Mouse (Mus musculus): ENCODE results near the gene Arfrp1. TPM values are rescaled to one million over a fixed set of nuclear protein-coding genes. Genes with fewer than 3 reads are reported as not detected.
A peak's percentile ranks its signal among the peaks of the same experiment; 100 is the strongest.

The Arfrp1 gene
- polyA plus RNA-seq (2012; rRNA removed): 29.3 and 29.6 TPM in 2 replicates

DNA sequence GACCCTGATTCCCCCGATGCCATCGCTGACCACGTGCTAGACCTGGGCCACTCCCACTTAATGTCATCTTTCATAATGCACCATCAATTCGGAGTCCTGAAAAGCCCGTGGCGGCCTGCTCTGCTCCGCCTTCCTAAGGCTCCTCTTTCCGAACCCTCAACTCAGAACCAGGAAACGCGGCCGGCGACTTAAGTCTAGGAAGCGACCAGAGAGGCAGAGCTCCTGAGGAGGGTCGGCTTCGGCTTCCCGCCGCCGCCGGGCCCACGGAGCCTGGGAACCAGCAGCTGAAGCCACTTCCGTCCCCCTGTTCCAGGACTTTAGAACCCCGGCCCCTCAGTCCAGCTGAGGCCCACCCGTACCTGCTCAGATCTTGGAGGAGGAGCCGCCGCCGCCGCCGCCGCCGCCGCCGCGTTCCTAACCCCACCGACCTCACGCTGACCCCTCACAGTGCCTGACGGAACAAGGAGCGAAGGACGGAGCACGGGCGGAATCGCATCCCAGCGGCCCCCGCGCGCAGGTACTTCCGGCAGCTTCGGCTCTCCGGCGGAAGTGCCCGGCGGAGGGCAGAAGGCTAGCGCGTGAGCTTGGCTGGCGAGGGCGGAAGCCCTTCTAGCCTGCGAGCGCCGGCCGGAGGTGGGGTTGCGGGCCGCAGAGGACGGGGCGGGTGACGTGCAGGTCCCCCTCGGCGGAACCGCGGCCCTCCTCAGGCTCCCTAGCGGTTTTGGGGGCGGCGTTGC lies at the start of gene Arfrp1, which contains the start of gene Zgpat:
Arfrp1 (minus strand) TSS at position 545 of the 737 bp plus-strand sequence.
Zgpat (plus strand) TSS at position 69 of the 737 bp plus-strand sequence.
- whole genome bisulfite sequencing: under 1% methylated on average over 71 of the region's 71 CpGs
- DNase-seq (ENCODE audit: low read depth, low spot score): peak; percentile 70

DNA sequence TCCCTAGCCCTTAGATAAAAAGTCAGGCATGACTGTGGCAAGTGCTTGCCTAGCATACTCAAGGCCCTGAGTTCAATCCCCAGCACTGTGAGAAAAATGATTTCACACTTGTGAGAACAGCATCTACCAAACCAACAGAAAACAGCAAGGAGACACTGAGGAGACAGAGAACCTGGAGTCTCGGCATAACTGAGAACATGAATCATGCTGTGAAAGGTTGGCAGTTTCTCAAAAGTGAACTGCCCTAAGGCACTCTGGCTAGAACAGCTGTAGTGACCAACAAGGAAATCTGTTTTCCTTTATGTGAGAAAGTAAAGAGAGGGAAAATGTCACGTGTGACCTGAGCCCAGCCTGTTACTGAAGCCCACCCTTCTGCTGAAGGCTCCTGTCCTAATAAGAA lies 47.9 kb upstream of the Arfrp1 start:
- 26% methylated on average over 2 of the region's 2 CpGs for WGBS

GRCm38 (mm10) chr2:181410760-181411473 lies 45.7 kb upstream of the Arfrp1 start:
- DNase-seq (ENCODE audit: low read depth, low spot score): peak; percentile 27
- WGBS: 34% methylated on average over 4 of the region's 4 CpGs

More for the DNA sequence above, 47.9 kb upstream of the Arfrp1 start:
- DNase-seq (ENCODE audit: low read depth, low spot score): no peak

- 62% methylated on average over 7 of the region's 7 CpGs for WGBS
- DNase-seq (ENCODE audit: low read depth, low spot score): no peak
Measured at GRCm38 (mm10) chr2:181409643-181410042, 44.4 kb upstream of the Arfrp1 start.

- 89% methylated on average over 3 of the region's 3 CpGs for WGBS
- no peak for DNase-seq (ENCODE audit: low read depth, low spot score)
Measured at GRCm38 (mm10) chr2:181403722-181404121, 38.5 kb upstream of the Arfrp1 start.

DNA sequence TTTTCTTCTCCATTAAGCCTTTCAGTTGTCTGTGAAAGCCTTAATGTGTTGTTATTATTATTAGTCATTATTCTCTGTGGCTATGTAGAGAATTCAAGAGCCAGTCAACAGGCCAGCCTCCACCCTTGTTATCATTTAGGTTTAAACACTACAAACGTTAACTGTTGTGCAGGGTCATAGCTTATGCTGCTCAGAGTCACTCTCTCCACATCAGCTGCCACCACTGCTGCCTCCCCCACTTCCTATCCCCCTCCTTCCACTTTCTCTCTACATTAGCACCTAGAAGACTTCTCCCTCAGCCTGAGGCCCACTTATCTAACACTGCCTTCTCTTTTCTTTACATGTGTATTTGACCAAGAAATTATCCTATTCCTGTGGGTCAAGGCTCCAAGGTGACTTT lies 36.3 kb upstream of the Arfrp1 start:
- 24% methylated on average over 1 of the region's 1 CpGs for WGBS
- no peak for DNase-seq (ENCODE audit: low read depth, low spot score)

DNA sequence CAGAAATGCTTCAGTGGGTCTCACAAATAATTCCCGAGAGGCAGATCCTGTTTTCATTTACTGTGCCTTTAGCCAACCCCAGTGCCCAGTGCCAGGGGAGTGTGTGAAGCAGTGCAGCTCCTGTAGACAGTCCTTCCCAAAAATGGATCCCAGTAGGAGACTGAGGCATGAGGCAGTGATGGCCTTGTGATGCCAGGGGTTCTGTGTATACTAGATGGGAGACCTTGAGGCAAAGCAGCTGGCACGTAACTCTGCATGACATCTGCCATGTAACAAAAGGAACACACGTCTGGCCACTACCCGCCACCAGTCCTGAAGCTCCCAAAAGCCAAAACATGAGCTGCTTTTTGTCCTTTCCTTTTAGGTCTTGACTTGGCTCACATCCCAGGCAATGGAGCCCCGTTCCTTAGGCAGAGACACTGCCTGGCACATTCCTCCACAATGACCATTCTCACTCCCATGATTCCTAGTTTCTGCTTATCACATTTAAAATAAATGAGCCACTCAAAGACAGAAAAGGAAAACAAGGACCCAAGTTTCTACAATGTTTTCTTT lies 32.1 kb upstream of the Arfrp1 start:
- WGBS: 67% methylated on average over 5 of the region's 5 CpGs
- DNase-seq (ENCODE audit: low read depth, low spot score): no peak

GRCm38 (mm10) chr2:181394086-181394485 lies 28.9 kb upstream of the Arfrp1 start:
- 92% methylated on average over 3 of the region's 3 CpGs for WGBS
- no peak for DNase-seq (ENCODE audit: low read depth, low spot score)

GRCm38 (mm10) chr2:181392600-181393213 lies 27.5 kb upstream of the Arfrp1 start:
- WGBS: 26% methylated on average over 4 of the region's 4 CpGs
- peak; percentile 64 for DNase-seq (ENCODE audit: low read depth, low spot score)

DNA sequence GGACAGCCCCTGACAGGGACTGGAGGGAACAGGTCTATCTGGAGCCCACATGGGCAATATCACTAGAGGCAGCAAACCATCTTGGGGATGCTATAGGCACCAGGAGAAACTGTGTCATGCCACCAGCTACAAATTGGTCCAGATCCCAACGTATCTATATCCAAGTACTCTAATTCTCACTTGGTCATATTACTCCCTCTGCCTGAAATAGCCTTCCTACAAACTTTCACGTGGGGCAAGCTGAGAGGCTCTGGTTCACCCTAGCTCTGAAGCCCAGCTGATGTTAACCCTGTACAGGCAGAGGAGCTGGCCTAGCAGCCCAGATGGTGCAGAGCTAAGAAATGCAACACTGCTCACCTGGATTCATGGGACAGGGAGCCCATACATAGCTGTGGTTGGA lies 26.3 kb upstream of the Arfrp1 start:
- no peak for DNase-seq (ENCODE audit: low read depth, low spot score)
- WGBS: 52% methylated on average over 2 of the region's 2 CpGs

GRCm38 (mm10) chr2:181391022-181391421 lies 25.8 kb upstream of the Arfrp1 start:
- no peak for DNase-seq (ENCODE audit: low read depth, low spot score)
- WGBS: 87% methylated on average over 15 of the region's 15 CpGs

DNA sequence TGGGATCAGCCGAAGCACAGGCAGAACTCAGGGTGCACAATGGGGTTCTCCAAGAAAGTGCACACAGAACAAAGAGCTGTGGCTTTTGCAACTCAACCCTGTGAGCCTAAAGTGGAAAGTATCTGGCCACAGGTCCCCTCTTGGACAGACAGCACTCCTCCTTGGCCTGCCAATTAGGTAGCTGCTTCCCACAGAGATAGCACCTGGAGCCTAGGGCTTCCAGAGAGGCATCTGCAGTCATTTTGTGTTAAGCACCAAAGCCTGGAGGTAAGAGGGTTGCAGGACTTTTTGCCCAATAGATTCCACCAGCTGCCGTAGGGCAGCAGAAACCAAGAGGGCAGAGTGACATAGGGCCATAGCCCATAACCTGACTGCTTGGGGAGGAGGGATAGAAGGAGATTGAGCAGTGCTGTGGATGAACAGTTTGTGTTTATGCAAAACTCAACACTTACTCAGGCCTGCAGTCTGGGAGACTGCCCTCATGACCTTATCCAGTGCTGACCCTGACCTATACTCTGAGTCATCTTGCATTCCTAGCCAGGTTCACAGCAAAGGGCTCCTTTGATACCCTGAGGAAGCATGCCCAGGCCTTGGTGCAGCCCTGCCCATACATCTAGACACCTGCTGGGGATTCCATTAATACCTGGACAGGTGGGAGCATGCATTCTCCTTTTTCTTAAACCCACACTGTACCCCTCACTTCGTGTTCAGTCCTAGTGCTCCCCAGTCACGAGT lies 25.1 kb upstream of the Arfrp1 start:
- DNase-seq (ENCODE audit: low read depth, low spot score): no peak
- WGBS: 63% methylated on average over 4 of the region's 4 CpGs

DNA sequence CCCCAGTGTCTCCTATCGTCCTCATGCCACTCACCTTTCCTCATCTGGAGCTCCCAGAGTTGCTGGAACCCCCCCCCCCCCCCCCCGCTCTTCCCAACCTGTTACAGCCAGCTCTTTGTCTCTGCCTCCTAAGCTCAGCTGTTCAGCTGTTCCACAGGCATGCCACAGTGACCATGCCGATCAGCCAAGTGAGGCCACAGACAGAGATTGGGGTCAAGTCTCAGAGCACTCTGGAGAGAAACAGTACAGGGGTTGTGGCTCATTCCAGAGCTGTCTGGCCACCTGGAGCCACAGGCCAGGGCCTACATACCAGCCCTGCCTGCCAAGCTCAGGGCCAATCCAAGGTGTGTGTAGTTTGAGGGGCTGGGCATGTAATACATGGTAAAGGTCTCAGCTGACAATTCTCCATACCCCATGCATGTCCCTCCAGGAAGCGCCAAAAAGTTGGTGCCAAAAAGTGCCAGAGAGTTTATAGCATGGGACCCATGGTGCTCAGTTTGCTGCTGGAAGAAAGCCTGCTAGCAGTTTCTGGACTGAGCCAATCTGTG lies 21.5 kb upstream of the Arfrp1 start:
- 77% methylated on average over 4 of the region's 4 CpGs for WGBS
- DNase-seq (ENCODE audit: low read depth, low spot score): no peak

- 69% methylated on average over 3 of the region's 3 CpGs for WGBS
Measured at GRCm38 (mm10) chr2:181385885-181386284, 20.7 kb upstream of the Arfrp1 start.

GRCm38 (mm10) chr2:181384919-181385391 lies 19.8 kb upstream of the Arfrp1 start:
- DNase-seq (ENCODE audit: low read depth, low spot score): no peak
- 81% methylated on average over 4 of the region's 4 CpGs for WGBS

More at GRCm38 (mm10) chr2:181385885-181386284, 20.7 kb upstream of the Arfrp1 start:
- no peak for DNase-seq (ENCODE audit: low read depth, low spot score)

- DNase-seq (ENCODE audit: low read depth, low spot score): no peak
- 81% methylated on average over 7 of the region's 7 CpGs for WGBS
Measured at GRCm38 (mm10) chr2:181384463-181384862, 19.3 kb upstream of the Arfrp1 start.

- no peak for DNase-seq (ENCODE audit: low read depth, low spot score)
- WGBS: 89% methylated on average over 6 of the region's 6 CpGs
Measured at GRCm38 (mm10) chr2:181381631-181382306, 16.6 kb upstream of the Arfrp1 start.

GRCm38 (mm10) chr2:181381107-181381506 lies 15.9 kb upstream of the Arfrp1 start:
- no peak for DNase-seq (ENCODE audit: low read depth, low spot score)

GRCm38 (mm10) chr2:181380251-181380650 lies 15.0 kb upstream of the Arfrp1 start:
- DNase-seq (ENCODE audit: low read depth, low spot score): no peak
- WGBS: 80% methylated on average over 5 of the region's 5 CpGs

More at GRCm38 (mm10) chr2:181381107-181381506, 15.9 kb upstream of the Arfrp1 start:
- 76% methylated on average over 5 of the region's 5 CpGs for WGBS
